Mouse (Mus musculus): ENCODE results near the gene Tmprss9.

Tmprss9 gene

DNA sequence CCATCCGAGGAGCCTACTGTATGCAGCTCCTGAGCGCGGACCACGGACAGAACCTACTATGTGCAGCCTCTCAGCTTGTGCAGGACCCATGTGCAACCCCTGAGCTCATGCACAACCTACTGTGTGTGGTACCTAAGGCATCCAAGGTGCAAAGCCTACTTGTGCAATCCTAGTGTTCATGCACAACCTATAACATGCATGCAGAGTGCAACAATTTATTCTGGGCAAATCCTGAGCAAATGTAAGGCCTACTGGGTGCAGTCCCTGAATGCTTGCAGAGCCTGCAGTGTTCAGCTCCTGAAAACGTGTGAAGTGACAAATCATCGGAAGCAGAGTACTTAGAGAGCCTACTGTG is 65.1 kb downstream of the Tmprss9 start:
- DNase-seq (ENCODE audit: low spot score in 2 of 2) = no peak

DNA sequence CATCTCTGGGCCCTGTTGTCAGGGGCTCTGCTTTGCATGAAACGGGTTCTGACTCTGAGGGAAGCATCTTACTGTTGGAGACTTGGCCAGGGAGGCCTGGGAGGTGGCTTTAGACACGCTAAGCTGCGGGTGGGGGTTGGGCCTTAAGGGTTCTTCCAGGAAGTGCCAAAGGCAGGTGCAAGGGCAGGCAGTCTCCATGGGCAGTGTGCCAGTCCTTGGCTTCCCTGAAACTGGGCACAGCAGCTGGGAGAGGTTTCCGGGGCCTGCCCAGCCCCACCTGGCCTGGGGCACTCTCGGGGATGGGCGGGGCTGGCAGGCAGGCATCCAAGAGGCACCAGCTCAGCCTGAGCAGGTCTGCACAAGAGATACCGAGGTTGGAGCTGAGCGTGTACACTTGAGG is 66.0 kb downstream of the Tmprss9 start:
- DNase-seq (ENCODE audit: low spot score in 2 of 2) = peak in 1 of 2 experiments; percentile 47

DNA sequence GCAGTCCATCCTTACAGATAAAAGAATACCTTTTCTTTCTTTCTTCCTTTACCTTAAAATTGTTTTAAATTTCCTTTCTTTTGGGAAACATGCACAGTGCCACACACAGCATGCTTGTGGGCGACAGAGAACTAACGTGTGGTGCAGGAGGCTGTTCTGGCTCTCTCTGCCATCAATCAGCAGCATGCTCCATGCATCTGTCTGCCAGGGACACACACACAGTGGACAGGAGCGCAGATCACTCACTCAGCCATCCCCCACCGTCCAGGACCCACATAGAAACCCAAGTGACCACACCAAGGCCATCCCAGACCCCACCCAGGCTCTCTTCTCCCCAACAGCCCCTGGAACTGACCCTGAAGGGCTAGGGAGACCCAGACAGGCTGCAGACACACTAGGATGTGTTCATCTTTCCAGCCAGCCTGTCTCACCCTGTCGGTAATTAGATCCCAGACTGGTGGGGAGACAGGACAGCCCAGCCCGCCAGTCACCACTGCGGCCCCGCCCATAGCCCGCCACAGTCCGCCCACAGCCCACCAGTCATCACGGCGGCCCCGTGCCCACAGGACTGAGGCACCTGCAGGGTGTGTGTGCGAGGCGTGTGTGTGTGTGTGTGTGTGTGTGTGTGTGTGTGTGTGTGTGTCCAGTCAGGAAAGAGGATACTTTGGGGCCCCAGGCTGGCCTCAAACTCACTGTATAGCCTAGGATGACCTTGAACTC is 67.3 kb downstream of the Tmprss9 start:
- no peak for DNase-seq (ENCODE audit: low spot score in 2 of 2)

DNA sequence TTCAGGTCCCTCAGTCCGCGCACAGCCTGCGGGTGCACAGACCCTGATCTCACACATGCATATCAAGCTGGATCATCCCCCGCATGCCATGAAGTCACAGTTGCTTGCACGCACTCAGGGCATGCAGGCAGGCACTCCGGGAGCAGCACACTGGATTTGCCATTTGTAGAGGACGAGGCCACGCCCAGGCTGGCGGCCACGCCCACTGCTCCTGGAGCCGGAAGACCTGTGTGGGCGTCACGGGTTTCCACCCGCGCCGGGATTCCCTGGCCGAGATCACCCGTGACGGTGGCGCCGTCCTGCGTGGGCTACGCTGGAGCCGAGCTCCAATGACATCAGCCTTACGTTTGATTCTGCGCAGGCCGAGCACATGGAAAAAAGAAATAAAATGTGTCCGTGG is 68.0 kb downstream of the Tmprss9 start:
- peak; percentile 51 to 81 for DNase-seq (ENCODE audit: low spot score in 2 of 2)

DNA sequence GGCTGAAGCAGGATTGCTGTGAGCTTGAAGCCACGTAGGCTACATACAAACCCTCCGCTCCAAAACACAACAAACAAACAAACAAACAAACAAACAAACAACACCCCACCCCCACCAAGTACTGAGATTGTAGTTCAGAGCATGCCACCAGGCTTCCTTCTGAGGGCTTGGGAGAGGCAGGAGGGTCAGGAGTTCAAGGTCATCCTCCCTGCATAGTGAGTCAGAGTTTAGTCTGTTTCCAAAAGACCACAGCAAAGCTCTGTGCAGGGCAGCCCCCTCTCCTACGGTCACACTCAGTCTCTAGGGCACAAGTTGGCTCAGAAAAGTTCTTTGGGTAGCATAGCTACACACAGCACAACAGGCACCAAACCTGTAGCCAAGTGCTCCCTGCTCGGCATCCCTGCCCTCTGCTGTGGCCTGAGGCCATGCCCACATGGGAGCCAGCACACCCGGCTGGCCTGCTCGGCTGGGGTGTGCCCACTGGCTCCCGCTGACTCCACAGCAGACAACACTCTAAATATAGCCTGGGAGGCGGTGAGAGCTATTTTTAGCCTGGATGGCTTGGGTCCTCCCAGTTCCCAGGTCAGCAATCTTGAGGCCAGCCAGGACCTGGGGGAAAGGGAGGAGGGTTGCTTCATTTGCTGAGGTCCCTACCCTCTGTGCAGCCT is 68.8 kb downstream of the Tmprss9 start:
- no peak for DNase-seq (ENCODE audit: low spot score in 2 of 2)

DNA sequence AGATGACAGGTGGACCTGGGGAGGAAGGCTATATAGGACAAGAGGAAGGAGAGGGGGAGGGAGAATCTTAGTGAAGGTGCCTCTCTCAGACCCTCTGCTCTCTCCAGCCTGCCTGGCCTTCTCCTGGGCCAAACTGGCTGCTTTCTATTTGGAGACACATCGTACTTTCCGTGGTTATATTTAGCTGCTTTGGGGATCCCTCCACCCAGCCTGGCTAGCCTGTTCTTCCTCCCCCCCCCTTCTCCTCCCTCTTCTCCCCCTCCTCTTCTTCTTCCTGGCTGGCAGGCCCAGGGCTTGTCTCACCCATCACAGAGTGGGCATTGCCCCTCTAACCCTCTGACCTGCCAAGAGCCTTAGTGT is 69.3 kb downstream of the Tmprss9 start:
- no peak for DNase-seq (ENCODE audit: low spot score in 2 of 2)

DNA sequence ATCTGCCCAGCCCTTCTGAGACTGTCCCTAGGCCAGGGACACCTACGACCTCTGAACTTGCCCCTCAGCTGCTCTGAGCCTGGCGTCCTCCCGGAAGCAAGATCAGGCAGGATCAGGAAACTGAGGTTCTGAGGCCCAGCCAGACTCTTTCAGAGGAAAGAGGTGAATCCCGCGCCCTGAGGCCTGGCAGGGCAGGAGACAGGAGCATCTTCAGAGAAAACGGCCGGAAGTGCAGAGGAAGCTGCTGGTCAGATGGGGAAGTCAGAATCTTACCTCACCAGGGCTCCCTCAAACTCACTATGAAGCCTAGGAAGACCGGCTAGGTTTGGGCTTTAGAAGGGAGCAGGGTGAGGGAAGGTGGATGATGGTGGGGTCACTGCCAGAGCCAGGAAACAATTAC is 71.3 kb downstream of the Tmprss9 start:
- no peak for DNase-seq (ENCODE audit: low spot score in 2 of 2)

DNA sequence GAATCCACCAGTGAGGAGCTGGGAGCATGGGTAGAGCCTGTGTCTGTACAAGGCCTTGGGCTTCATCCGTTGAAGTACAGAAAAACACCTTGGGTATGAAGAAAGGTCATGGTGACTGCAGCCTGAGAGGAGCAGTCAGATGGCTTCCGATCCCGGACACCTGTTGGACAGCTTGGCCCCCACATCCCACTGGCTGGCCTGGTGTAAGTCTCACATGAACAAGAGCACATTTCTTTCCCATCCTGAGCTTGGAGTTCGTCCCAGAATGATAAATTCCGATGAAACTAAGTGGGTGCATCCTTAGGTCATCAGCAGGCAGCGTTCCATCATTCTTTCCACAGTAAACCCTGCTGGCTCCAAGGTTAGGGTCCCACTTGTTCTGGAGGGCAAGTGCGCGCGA is 72.1 kb downstream of the Tmprss9 start:
- no peak for DNase-seq (ENCODE audit: low spot score in 2 of 2)

DNA sequence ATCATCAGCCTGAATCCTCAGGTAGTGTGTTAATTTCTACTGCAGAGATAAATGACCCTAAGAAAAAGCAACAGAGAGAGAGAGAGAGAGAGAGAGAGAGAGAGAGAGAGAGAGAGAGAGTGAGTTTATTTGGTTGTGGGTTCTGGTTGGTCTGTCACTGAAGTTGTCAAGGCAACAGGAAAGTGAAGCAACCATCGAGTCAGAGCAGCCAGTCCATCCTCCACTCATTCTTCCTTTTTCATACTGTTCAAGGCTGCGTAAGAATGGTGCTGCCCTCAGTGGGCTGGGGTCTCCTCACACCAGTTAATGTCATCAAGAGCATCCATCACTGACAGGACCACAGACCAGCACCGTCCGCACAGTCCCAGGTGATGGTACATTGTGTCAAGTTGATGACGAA is 72.6 kb downstream of the Tmprss9 start:
- DNase-seq (ENCODE audit: low spot score in 2 of 2) = no peak

DNA sequence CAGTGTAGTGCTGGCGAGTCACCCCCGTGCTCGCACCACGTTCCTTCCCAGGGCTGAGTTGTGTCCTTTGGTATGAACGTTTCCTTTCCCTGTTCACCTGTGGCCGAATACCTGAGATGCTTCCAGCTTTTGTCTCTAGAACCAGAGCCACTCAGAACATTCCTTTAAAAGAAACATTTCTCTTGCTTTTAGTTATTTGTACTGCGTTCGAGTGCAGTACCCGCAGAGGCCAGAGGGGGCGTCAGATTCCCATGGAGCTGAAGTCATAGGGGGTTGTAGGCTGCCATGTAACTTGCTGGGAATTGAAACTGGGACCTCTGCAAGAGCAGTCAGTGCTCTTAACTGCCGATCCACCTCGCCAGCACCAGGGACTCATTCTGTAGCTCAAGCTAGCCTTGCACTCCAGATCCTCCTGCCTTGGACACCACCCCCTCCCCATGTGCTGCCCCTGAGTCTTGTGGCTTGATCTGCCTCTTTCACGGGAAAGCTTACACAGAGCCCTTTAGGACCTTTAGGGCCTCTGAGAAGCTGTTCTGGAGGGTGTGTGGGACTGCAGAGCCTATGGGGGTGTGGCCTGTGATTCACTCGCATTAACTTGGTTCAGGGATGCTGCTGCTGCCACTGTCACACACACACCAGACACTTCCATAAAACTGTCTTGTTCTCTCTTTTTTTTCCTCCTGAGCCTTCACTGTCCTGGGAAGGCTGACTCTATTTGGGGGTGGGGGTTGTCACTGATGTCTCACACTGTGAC is 75.2 kb downstream of the Tmprss9 start:
- DNase-seq (ENCODE audit: low spot score in 2 of 2) = peak in 1 of 2 experiments; percentile 48

DNA sequence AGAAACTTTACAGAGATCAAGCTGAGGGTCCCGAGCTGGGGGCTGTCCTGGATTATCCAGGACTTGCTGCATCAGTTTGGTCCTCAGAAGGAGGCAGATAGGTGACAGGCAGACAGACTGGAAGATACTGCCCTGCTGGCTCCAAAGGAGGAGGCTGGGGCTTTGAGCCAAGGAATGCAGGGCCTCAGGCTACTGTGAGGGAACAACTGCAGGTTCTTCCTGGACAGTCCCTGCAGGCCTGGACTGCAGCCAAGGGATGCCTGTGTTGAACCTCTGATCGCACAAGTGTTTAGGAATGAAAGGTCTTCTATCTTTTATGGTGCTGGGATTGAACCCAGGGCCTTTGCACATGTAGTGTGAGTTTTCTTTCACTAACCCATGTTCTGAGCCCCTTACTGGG is 76.2 kb downstream of the Tmprss9 start:
- no peak for DNase-seq (ENCODE audit: low spot score in 2 of 2)

DNA sequence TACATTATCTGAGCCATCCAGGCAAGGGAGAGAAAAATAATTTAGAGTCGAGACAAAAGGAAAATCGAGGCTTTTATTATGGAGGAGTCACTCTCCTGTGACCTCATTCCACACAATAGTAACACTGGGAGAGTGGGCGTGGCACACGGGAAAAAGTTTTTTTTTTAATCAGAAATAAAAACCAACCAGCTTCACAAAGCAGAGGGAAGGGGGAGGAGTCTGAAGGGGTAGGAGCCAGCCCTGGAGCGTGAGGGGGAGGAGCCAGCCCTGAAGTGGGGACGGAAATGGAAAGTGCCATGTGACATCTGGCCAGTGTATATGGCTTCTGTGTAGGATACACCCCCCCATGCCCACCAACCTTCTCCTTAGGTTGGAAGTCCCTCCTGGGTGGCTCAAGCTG is 76.9 kb downstream of the Tmprss9 start:
- no peak for DNase-seq (ENCODE audit: low spot score in 2 of 2)

DNA sequence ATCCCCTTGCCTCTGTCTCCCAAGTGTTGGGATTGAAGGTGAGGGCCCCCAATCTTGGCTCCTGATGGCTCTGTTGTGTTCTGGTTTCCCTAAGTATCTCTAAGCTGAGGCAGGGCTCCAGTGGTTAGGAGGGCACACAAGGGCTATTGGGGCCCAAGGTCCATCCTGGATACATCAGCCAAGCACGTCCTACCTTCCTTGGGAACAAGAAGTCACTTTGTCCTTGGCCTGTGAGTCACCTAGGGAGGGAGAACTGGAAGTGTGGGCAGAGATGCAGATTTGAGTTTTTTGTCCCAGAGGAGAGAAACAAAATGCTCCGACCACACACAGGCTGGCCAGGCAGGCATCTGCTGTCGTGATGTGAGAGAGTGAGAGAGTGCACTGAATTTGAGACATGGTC is 77.4 kb downstream of the Tmprss9 start:
- DNase-seq (ENCODE audit: low spot score in 2 of 2) = no peak
